Mouse (Mus musculus) neural tube, embryonic 11.5 days (tissue): Measurements from ENCODE around the gene Lrp1. TPM values are rescaled to one million over a fixed set of nuclear protein-coding genes. Genes with fewer than 3 reads are reported as not detected.
A peak's percentile ranks its signal among the peaks of the same experiment; 100 is the strongest.

ENCODE experiments used
- ATAC-seq: fragments of 200-750 bp; cut with Nextera tagmentation; 2 replicates; pipeline ENCODE4 v1.8.0; 2017; ENCODE audit warnings: moderate number of reproducible peaks, mild to moderate bottlenecking, moderate TSS enrichment, moderate library complexity; ENCODE audit not compliant: insufficient read depth, low FRiP score, low TSS enrichment
- DNase-seq: peaks from one replicate; pipeline ENCODE4 v3.0.0-alpha.2; 2015; ENCODE audit warnings: low spot score
- H3K27ac ChIP-seq: fragments of 300-500 bp; sonication (generic); 2 replicates; pipeline ENCODE4 v1.5.1; 2014; ENCODE audit warnings: low read depth, mild to moderate bottlenecking, low read length
- H3K27me3 ChIP-seq: fragments of 300-500 bp; sonication (generic); 2 replicates; pipeline ENCODE4 v1.6.1; 2014; ENCODE audit warnings: mild to moderate bottlenecking, low read length, mixed read lengths; ENCODE audit not compliant: control insufficient read depth, insufficient read depth
- H3K36me3 ChIP-seq: fragments of 300-500 bp; sonication (generic); 2 replicates; pipeline ENCODE4 v1.6.1; 2014; ENCODE audit warnings: mild to moderate bottlenecking, low read length, moderate library complexity, mixed read lengths; ENCODE audit not compliant: control insufficient read depth, insufficient read depth
- H3K4me1 ChIP-seq: fragments of 300-500 bp; sonication (generic); 2 replicates; pipeline ENCODE4 v1.6.1; 2014; ENCODE audit warnings: low read length, mixed read lengths; ENCODE audit not compliant: control insufficient read depth, insufficient read depth
- H3K4me2 ChIP-seq: fragments of 300-500 bp; sonication (generic); 2 replicates; pipeline ENCODE4 v1.6.1; 2014; ENCODE audit warnings: low read depth, mild to moderate bottlenecking, moderate library complexity
- H3K4me3 ChIP-seq: fragments of 300-500 bp; sonication (generic); 2 replicates; pipeline ENCODE4 v1.5.1; 2014; ENCODE audit warnings: low read depth, low read length
- H3K9ac ChIP-seq: fragments of 300-500 bp; sonication (generic); 2 replicates; pipeline ENCODE4 v1.6.1; 2014; ENCODE audit warnings: mild to moderate bottlenecking, low read length
- H3K9me3 ChIP-seq: fragments of 300-500 bp; sonication (generic); 2 replicates; pipeline ENCODE4 v1.6.1; 2016; ENCODE audit warnings: low read length; ENCODE audit not compliant: control insufficient read depth
- WGBS: fragments of 180-500 bp; shearing (Covaris S2); extraction: QIAGEN DNeasy Blood & Tissue Kit; methylation state at CpG from one replicate; pipeline ENCODE4 v1.1.7; 2014; 5-methylcytosine and 5-hydroxymethylcytosine counted together
- polyA plus RNA-seq: library from polyadenylated mRNA; unstranded; fragments of >200 nt; fragmentation: Nextera tagmentation; extraction: Ambion mirVana; gene quantifications from 2 replicates; pipeline ENCODE4 v1.2.1, GENCODE M21; 2014

Lrp1 gene
- polyA plus RNA-seq, 1 experiment from 2014 or later = 68.2 TPM

GRCm38 (mm10) chr10:127515271-127515982, 105.5 kb downstream of the Lrp1 start:
- 25% methylated on average over 9 of the region's 9 CpGs for WGBS
- Histone ChIP-seq H3K36me3 (peaks cover 2% of the 10 kb centered on the region; the same call in 1 of the 2 replicates), H3K9ac (no peak overlapping the region), H3K4me2 (no peak overlapping the region), H3K4me1 (peaks cover 53% of the 10 kb centered on the region), H3K9me3 (no peaks in the 10 kb centered on the region), H3K27me3 (peaks cover 36% of the 10 kb centered on the region), H3K4me3 (no peak overlapping the region), H3K27ac (no peak overlapping the region)
- peak; percentile 34 for DNase-seq
- ATAC-seq = no peak

DNA sequence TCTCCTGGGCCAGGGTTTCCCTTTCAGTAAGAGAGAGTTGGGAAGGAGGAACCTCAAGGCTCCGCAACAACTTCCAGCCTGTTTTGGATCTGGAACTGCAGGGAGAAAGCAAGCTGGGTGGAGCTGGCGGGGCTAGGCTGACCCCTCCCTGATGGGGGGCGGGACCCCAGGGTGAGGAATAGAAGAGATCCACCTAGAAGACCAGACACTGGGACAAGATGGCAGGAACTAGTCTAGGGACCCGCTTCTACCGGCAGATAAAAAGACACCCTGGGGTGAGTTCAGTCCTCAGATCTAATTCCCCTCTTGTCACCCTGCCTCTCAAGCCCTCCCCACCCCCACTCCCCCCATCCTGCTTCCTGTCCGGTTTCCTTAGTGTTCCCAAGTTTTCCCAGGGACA, 106.2 kb downstream of the Lrp1 start, which contains the start of gene Ndufa4l2:
Gene Ndufa4l2 (plus strand): TSS at position 204 of the 400 bp plus-strand sequence.
- Histone ChIP-seq H3K9me3 (no peaks in the 10 kb centered on the region), H3K4me3 (no peak within 1 kb of the TSS), H3K4me2 (peak within 1 kb of the TSS; percentile 15; the same call in 1 of the 2 replicates), H3K36me3 (peaks cover 2% of the 10 kb centered on the region; the same call in 1 of the 2 replicates), H3K9ac (peak within 1 kb of the TSS; percentile 9), H3K27me3 (peaks cover 38% of the 10 kb centered on the region), H3K27ac (peak within 1 kb of the TSS; percentile 2; the same call in 1 of the 2 replicates), H3K4me1 (peaks cover 60% of the 10 kb centered on the region)
- 11% methylated on average over 6 of the region's 6 CpGs for WGBS
- ATAC-seq (no peak), DNase-seq (peak; percentile 14)

- WGBS = 10% methylated on average over 13 of the region's 13 CpGs
- no peak for ATAC-seq
- no peak overlapping the region for H3K27ac ChIP-seq
- no peak overlapping the region for H3K4me3 ChIP-seq
- no peaks in the 10 kb centered on the region; the same call in 1 of the 2 replicates for H3K36me3 ChIP-seq
- no peak overlapping the region; the same call in 1 of the 2 replicates for H3K9ac ChIP-seq
- H3K27me3 ChIP-seq = peaks cover 39% of the 10 kb centered on the region
- no peaks in the 10 kb centered on the region for H3K9me3 ChIP-seq
- H3K4me1 ChIP-seq = peaks cover 65% of the 10 kb centered on the region
- H3K4me2 ChIP-seq = no peak overlapping the region; the same call in 1 of the 2 replicates
- DNase-seq = no peak
Measured at GRCm38 (mm10) chr10:127514111-127514698, 106.7 kb downstream of the Lrp1 start.

GRCm38 (mm10) chr10:127513501-127514091, 107.4 kb downstream of the Lrp1 start:
- Histone ChIP-seq H3K4me1 (peaks cover 67% of the 10 kb centered on the region), H3K36me3 (no peaks in the 10 kb centered on the region; the same call in 1 of the 2 replicates), H3K9ac (peak overlapping the region; percentile 9), H3K9me3 (no peaks in the 10 kb centered on the region), H3K27ac (peak overlapping the region; percentile 2; the same call in 1 of the 2 replicates), H3K27me3 (peaks cover 39% of the 10 kb centered on the region), H3K4me2 (peak overlapping the region; percentile 39), H3K4me3 (no peak overlapping the region)
- under 1% methylated on average over 16 of the region's 16 CpGs for WGBS
- ATAC-seq (0 out of 2 replicates have a peak, but pooled peaks have one; percentile 14), DNase-seq (peak; percentile 56)

DNA sequence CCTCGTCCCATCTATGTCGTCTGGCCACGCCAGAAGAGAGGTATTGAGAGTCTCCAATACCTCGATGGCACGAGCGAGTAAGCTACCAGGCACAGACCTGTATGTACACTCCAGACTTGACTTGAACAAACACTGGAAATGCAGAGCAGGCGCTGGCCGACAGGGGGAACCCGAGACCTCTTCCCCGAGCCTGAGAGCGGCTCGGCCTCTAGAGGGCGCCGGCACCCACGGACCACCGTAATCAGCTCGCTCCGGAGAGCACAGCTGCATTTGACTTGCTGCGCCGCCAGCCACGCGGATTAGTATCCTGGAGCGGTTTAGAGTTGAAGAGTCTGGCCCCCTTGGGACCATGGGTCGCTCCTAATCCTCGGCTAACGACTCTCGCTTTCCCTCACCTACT, 108.1 kb downstream of the Lrp1 start:
- DNase-seq (peak; percentile 96), ATAC-seq (0 out of 2 replicates have a peak, but pooled peaks have one; percentile 10)
- peak overlapping the region; percentile 1; the same call in 1 of the 2 replicates for H3K9ac ChIP-seq
- H3K36me3 ChIP-seq = no peaks in the 10 kb centered on the region
- H3K4me2 ChIP-seq = peak overlapping the region; percentile 56
- H3K27me3 ChIP-seq = peaks cover 39% of the 10 kb centered on the region
- peak overlapping the region; percentile 30 for H3K4me3 ChIP-seq
- H3K27ac ChIP-seq = peak overlapping the region; percentile 91
- peaks cover 67% of the 10 kb centered on the region for H3K4me1 ChIP-seq
- no peaks in the 10 kb centered on the region for H3K9me3 ChIP-seq
- 0% methylated on average over 27 of the region's 27 CpGs for WGBS

- Histone ChIP-seq H3K4me1 (peaks cover 66% of the 10 kb centered on the region), H3K9me3 (no peaks in the 10 kb centered on the region), H3K9ac (peak overlapping the region; percentile 63), H3K4me3 (peak overlapping the region; percentile 30), H3K27ac (peak overlapping the region; percentile 91), H3K27me3 (peaks cover 44% of the 10 kb centered on the region), H3K36me3 (no peaks in the 10 kb centered on the region), H3K4me2 (peak overlapping the region; percentile 56)
- 3% methylated on average over 7 of the region's 7 CpGs for WGBS
- ATAC-seq = no peak
- no peak for DNase-seq
Measured at GRCm38 (mm10) chr10:127512307-127512666, 108.7 kb downstream of the Lrp1 start.

DNA sequence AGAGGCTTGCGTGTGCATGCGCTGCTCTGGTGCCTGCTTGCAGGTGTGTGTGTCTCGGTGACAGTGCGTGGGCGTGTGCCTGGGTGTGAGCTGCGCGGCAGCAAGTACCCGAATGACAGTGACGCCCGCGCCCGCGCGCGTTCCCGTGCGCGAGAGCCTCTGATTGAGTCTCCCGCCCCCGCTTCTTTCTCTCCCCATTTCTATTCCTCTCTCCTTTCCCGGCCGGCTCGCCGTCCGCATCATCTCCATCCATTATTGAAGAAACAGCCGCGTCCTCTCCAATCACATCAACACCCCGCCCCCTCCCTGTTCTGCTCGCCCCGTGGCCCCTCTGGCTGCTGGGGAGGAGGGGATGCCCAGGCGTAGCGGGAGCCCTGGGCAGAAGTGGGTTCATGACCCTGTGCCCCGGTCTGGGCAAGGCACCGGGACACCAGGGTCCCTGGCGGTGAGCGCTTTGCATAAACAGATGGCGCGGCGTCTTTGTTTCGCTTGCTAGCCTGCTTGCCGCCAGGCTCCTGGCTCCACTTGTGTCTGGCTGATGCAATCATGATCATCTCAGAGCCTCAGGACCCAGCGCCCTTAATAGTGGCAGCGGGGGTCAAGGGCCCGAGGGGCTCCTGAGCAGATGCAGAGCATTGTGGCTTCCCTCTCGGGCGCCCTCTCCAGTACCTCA, 109.2 kb downstream of the Lrp1 start:
- H3K9ac ChIP-seq = peak overlapping the region; percentile 63
- peak overlapping the region; percentile 30 for H3K4me3 ChIP-seq
- ATAC-seq (0 out of 2 replicates have a peak, but pooled peaks have one; percentile 3), DNase-seq (peak; percentile 80)
- peak overlapping the region; percentile 91 for H3K27ac ChIP-seq
- under 1% methylated on average over 45 of the region's 46 CpGs for WGBS
- H3K9me3 ChIP-seq = no peaks in the 10 kb centered on the region
- peak overlapping the region; percentile 56 for H3K4me2 ChIP-seq
- peaks cover 49% of the 10 kb centered on the region for H3K27me3 ChIP-seq
- H3K36me3 ChIP-seq = no peaks in the 10 kb centered on the region
- H3K4me1 ChIP-seq = peaks cover 61% of the 10 kb centered on the region

DNA sequence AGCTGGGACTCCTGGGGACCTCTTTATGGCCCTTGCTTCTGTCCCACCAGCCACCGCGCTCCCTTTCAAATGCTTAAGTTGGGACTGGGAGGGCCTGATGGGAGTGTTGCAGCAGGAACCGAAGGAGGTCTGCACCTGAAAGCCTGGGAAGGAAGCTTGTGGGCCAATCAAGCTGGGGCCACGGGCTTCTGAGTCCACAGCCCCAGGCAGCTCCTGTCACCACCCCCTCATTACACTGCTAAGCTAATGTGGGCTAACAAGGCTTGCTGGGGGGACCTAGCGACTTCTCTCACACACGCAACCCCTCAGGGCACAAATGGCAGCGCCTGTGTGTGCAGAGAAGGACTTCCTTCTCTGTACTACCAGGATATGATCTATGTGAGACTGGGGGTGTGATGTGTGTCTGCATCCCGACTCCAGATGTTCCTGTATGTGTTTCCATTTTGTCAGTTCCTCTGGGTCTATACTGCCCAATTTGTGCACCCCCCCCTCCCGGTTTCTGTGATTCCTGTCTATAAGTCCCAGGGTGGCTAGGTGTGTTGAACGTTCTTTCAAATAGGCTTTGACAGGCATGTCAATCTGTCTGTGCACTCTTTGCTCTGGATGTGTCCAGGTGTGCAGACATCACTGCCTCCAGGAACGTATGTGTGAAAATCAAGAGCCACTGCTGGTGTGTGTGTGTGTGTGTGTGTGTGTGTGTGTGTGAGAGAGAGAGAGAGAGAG, 109.9 kb downstream of the Lrp1 start:
- H3K9me3 ChIP-seq = no peaks in the 10 kb centered on the region
- DNase-seq (peak; percentile 51), ATAC-seq (no peak)
- peak overlapping the region; percentile 91 for H3K27ac ChIP-seq
- H3K27me3 ChIP-seq = peaks cover 50% of the 10 kb centered on the region
- peaks cover 54% of the 10 kb centered on the region for H3K4me1 ChIP-seq
- H3K36me3 ChIP-seq = no peaks in the 10 kb centered on the region
- WGBS = 5% methylated on average over 11 of the region's 11 CpGs
- peak overlapping the region; percentile 63; the same call in 1 of the 2 replicates for H3K9ac ChIP-seq
- H3K4me2 ChIP-seq = peak overlapping the region; percentile 56
- peak overlapping the region; percentile 30 for H3K4me3 ChIP-seq
